Mouse (Mus musculus): Measurements from ENCODE around the gene Dusp10.

GRCm38 (mm10) chr1:184046070-184046677 is 33.1 kb downstream of the Dusp10 start:
- no peak for TF ChIP-seq CTCF (IDR thresholded peaks at IDR 0.05; ENCODE audit: borderline replicate concordance, insufficient read depth, low read depth, low read length)
- no peak for TF ChIP-seq POLR2A (IDR thresholded peaks at IDR 0.05; ENCODE audit: borderline replicate concordance, insufficient read depth, low read length)

All from cerebellum, adult 2 months (tissue).